Mouse (Mus musculus): ENCODE results near the gene Hoxb8.

GRCm38 (mm10) chr11:96313134-96313533, 31.4 kb downstream of the Hoxb8 start:
- TF ChIP-seq CTCF (IDR thresholded peaks at IDR 0.05; ENCODE audit: low read depth, low read length) (no peak), POLR2A (IDR thresholded peaks at IDR 0.05; ENCODE audit: extremely low read depth, insufficient read depth, low read length) (no peak)

All from liver, adult 2 months (tissue).